Mouse (Mus musculus) Muller cell, postnatal 12 days (primary cell): ENCODE results near the gene 1700018G05Rik.
"Not testable (repeated sequence)": the region's sequence is repeated elsewhere in the genome, so short reads cannot be mapped to it uniquely, and the experiment has no call there.

ENCODE experiments used
- DNase-seq: peaks from one replicate; pipeline ENCODE4 v3.0.0-alpha.2; 2015; ENCODE audit errors: inconsistent ontology term

The 1700018G05Rik gene

DNA sequence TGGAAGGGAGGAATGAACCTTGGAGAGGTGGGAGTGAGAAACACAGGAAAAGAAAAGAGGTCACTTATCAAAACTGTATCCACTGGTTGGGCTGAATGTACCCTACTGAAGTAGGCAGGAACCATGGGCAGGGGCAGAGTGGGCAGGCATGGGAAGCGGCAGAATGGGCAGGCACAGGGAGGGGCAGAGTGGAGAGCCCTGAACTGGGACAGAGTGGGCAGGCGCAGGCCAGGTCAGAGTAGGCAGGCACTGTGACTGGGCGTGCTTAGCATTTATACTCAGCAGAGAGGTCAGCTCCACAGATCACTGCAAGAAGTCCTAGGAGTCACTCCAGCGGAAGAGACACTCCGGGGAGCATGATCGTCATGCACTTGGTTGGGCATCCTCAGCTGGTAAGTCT, at the start of gene 1700018G05Rik:
Gene 1700018G05Rik, plus strand, starts transcription at position 301 of the 400 bp plus-strand sequence.
- DNase-seq, result not testable (repeated sequence)

DNA sequence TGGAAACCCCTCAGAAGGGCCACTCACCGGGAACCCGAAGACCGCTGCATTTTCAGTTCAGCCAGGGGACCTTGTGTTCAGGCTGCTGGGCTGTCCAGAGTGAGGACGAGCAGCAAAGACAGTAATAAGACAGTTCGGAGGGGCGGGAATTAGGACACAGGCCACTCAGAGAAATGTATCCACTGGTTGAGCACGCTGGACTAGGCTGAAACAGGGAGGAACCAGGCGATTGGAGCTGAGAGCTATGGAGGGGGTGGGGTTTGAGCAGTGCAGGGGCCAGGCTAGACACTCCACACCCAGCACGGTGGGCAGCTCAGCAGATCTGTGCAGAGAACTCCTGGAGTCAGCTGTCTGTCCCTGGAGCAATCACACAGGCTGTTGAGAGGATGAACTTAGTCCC, 19.6 kb upstream of the 1700018G05Rik start, which contains the start of the genes Dmrtc1a and 1700011M02Rik:
Gene Dmrtc1a, minus strand, starts transcription at position 101 of the 400 bp plus-strand sequence.
Gene 1700011M02Rik, plus strand, starts transcription at position 319 of the 400 bp plus-strand sequence.
- DNase-seq, result not testable (repeated sequence)

- not testable (repeated sequence) for DNase-seq
Observed at GRCm38 (mm10) chrX:102914823-102915222, 13.3 kb upstream of the 1700018G05Rik start.

GRCm38 (mm10) chrX:102926707-102927106, 1.5 kb upstream of the 1700018G05Rik start:
- not testable (repeated sequence) for DNase-seq

GRCm38 (mm10) chrX:102932992-102933570, 4.9 kb downstream of the 1700018G05Rik start:
- DNase-seq, result no peak

DNA sequence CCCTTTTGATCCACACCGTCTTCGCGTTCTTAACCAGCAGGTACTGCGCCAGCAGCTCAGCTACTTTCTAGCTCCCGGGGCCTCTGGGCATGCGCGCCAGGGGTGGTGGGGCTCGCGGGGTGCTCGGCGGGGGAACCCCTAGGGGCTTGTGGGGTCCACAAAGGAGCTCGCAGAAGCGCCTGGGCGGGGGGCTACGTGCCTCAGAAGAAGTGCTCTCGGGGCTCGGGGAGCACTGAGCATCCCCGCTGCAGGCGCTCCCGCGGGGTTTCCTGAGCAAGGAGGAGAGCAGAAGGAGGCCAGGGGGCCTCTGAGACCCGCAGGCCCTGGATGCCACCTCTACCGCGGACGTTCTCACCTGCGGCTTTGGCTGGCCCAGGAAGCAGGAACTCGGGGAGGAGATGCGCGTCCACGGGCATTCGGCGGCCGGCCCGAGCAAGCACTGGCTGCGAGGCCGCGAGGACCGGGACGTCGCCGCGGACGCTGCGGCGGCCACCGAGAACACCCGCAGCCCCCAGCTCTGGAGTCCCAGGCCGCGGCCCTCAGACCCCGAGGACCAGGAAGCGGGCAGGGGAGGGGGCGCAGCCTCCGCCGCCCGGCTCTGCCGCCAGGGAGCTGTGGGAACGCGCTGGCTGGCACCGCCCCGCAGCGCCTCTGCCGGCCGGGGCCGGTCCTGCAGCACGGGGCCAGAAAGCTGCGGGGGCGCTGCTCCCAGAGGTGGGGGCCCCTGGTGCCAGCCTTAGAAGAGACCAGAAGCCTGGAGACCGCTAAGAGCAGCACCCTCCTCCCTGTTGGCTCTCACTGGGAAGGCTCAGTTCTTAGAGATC, 5.6 kb downstream of the 1700018G05Rik start:
- peak; percentile 51 for DNase-seq

DNA sequence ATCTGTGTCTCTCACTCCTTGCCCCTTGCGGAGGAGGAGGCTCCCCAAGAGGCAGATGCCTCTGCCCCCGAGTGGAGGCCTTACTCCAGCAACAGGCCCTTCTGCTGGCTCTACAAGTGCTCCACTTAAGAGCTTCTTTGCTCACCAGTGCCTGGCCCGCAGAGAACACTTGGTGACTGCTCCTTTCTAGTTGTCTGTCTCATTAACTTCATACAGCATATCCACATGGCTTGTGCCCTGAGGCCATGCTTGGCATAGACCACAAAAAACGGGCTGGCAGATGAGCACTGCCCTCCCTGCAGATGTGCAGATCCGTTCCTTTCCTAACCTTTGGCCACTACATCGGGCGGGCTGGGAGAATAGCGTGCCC, 6.2 kb downstream of the 1700018G05Rik start:
- DNase-seq, result no peak

- DNase-seq, result no peak
Observed at GRCm38 (mm10) chrX:102936743-102937142, 8.6 kb downstream of the 1700018G05Rik start.

DNA sequence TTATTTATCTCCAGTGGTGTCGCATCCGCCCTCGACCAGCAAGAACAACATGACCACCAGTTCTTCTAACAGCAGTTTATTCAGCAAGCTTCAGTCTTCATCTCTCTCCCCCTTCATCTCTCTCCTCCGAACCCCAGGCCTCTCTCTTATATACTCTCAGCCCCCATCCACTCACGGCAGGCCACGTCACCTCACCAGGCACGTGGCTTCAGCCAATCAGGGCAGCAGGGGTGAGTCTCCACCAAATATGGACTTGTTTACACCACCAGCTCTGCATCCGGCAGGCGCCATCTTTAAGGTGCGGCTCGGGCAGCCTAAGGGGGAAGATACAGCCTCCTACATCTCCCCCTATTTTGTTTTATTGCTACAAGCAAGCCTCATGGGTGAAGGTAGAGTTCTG, 22.0 kb downstream of the 1700018G05Rik start:
- DNase-seq, result not testable (repeated sequence)

DNA sequence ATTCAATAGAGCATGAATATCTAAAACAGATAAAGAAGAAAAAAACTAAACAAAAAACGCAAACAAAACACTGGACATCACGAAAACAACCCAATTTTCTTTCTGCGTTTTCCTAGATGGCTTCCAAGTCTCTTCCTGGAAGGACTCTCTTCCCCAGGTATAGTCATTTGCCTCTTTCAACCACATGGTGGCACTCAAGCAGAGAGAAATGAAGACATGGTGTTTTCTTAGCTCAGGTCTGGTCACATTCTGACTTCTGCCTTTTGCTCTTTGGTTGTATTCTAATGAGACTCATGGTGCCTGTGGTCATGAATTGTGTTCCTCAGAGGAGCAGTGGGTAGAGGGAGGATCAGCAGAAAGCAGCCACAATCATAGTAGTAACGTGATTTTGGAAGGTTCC, 30.7 kb downstream of the 1700018G05Rik start:
- DNase-seq, result peak; percentile 4

- no peak for DNase-seq
Observed at GRCm38 (mm10) chrX:102960581-102960980, 32.4 kb downstream of the 1700018G05Rik start.
